Mouse (Mus musculus) hindbrain, embryonic 12.5 days (tissue): ENCODE measurements at regions not wholly inside any gene's neighbourhood (a gene's known extent, or its start where the extent isn't known, plus 50 kb on each side); places are given as distances from the start of the nearest gene placed in this dataset.

Source experiments
- ATAC-seq: fragments of 200-750 bp; cut with Nextera tagmentation; 2 replicates; pipeline ENCODE4 v1.8.0; 2017; ENCODE audit warnings: moderate TSS enrichment; ENCODE audit not compliant: low FRiP score
- H3K27ac ChIP-seq: fragments of 300-500 bp; sonication (generic); 2 replicates; pipeline ENCODE4 v1.5.1; 2016; ENCODE audit warnings: mild to moderate bottlenecking
- H3K27me3 ChIP-seq: fragments of 300-500 bp; sonication (generic); 2 replicates; pipeline ENCODE4 v1.6.1; 2016; ENCODE audit warnings: mild to moderate bottlenecking
- H3K36me3 ChIP-seq: fragments of 300-500 bp; sonication (generic); 2 replicates; pipeline ENCODE4 v1.6.1; 2016; ENCODE audit warnings: mild to moderate bottlenecking
- H3K4me1 ChIP-seq: fragments of 300-500 bp; sonication (generic); 2 replicates; pipeline ENCODE4 v1.6.1; 2016
- H3K4me2 ChIP-seq: fragments of 300-500 bp; sonication (generic); replicated peaks from 2 replicates; pipeline ENCODE4 v1.6.1; 2016; ENCODE audit warnings: mild to moderate bottlenecking
- H3K4me3 ChIP-seq: fragments of 300-500 bp; sonication (generic); 2 replicates; pipeline ENCODE4 v1.5.1; 2016; ENCODE audit warnings: mild to moderate bottlenecking
- H3K9ac ChIP-seq: fragments of 300-500 bp; sonication (generic); 2 replicates; pipeline ENCODE4 v1.6.1; 2016; ENCODE audit warnings: mild to moderate bottlenecking, moderate library complexity
- H3K9me3 ChIP-seq: fragments of 300-500 bp; sonication (generic); replicated peaks from 2 replicates; pipeline ENCODE4 v1.6.1; 2016; ENCODE audit warnings: mild to moderate bottlenecking
- WGBS: fragments of 180-500 bp; shearing (Covaris S2); methylation state at CpG from one replicate; pipeline ENCODE4 v1.1.7; 2016; 5-methylcytosine and 5-hydroxymethylcytosine counted together

- peak; percentile 73; the same call in 1 of the 2 replicates for ATAC-seq
- Histone ChIP-seq H3K4me2 (peak overlapping the region; percentile 31), H3K27me3 (no peaks in the 10 kb centered on the region), H3K36me3 (no peaks in the 10 kb centered on the region), H3K9ac (no peak overlapping the region), H3K27ac (no peak overlapping the region), H3K9me3 (no peaks in the 10 kb centered on the region), H3K4me1 (peaks cover 4% of the 10 kb centered on the region; the same call in 1 of the 2 replicates), H3K4me3 (no peak overlapping the region)
- WGBS: 46% methylated on average over 8 of the region's 8 CpGs
Measured at GRCm38 (mm10) chr1:19881193-19881592, 672.5 kb downstream of the Tfap2b start.

- peaks cover 9% of the 10 kb centered on the region for H3K4me1 ChIP-seq
- no peak overlapping the region for H3K4me3 ChIP-seq
- ATAC-seq: no peak
- H3K36me3 ChIP-seq: no peaks in the 10 kb centered on the region
- no peak overlapping the region for H3K9ac ChIP-seq
- WGBS: 62% methylated on average over 5 of the region's 5 CpGs
- no peak overlapping the region for H3K4me2 ChIP-seq
- no peak overlapping the region for H3K27ac ChIP-seq
- H3K27me3 ChIP-seq: no peaks in the 10 kb centered on the region
- no peaks in the 10 kb centered on the region for H3K9me3 ChIP-seq
Measured at GRCm38 (mm10) chr1:19899426-19899825, 690.7 kb downstream of the Tfap2b start.

GRCm38 (mm10) chr1:19899889-19900310 is 691.2 kb downstream of the Tfap2b start:
- Histone ChIP-seq H3K4me3 (no peak overlapping the region), H3K4me1 (peaks cover 9% of the 10 kb centered on the region), H3K27me3 (no peaks in the 10 kb centered on the region), H3K36me3 (no peaks in the 10 kb centered on the region), H3K4me2 (no peak overlapping the region), H3K27ac (no peak overlapping the region), H3K9ac (no peak overlapping the region), H3K9me3 (no peaks in the 10 kb centered on the region)
- 40% methylated on average over 12 of the region's 12 CpGs for WGBS
- peak; percentile 54; the same call in 1 of the 2 replicates for ATAC-seq

- Histone ChIP-seq H3K4me2 (no peak overlapping the region), H3K4me1 (peaks cover 9% of the 10 kb centered on the region), H3K27ac (no peak overlapping the region), H3K9ac (no peak overlapping the region), H3K4me3 (no peak overlapping the region), H3K36me3 (no peaks in the 10 kb centered on the region), H3K27me3 (no peaks in the 10 kb centered on the region), H3K9me3 (no peaks in the 10 kb centered on the region)
- WGBS: 40% methylated on average over 2 of the region's 2 CpGs
- ATAC-seq: no peak
Measured at GRCm38 (mm10) chr1:19900983-19901531, 692.3 kb downstream of the Tfap2b start.

GRCm38 (mm10) chr1:19912194-19912846 is 703.6 kb downstream of the Tfap2b start:
- no peaks in the 10 kb centered on the region for H3K9me3 ChIP-seq
- no peaks in the 10 kb centered on the region for H3K4me1 ChIP-seq
- H3K27me3 ChIP-seq: no peaks in the 10 kb centered on the region
- no peaks in the 10 kb centered on the region for H3K36me3 ChIP-seq
- H3K9ac ChIP-seq: no peak overlapping the region
- H3K4me2 ChIP-seq: no peak overlapping the region
- WGBS: 44% methylated on average over 2 of the region's 2 CpGs
- no peak overlapping the region for H3K27ac ChIP-seq
- no peak overlapping the region for H3K4me3 ChIP-seq
- ATAC-seq: no peak

GRCm38 (mm10) chr1:19918762-19919161 is 699.1 kb downstream of the Pkhd1 start:
- Histone ChIP-seq H3K36me3 (no peaks in the 10 kb centered on the region), H3K4me1 (no peaks in the 10 kb centered on the region), H3K4me3 (no peak overlapping the region), H3K27ac (no peak overlapping the region), H3K4me2 (no peak overlapping the region), H3K9ac (no peak overlapping the region), H3K27me3 (no peaks in the 10 kb centered on the region), H3K9me3 (no peaks in the 10 kb centered on the region)
- no peak for ATAC-seq
- WGBS: 86% methylated on average over 4 of the region's 4 CpGs

- Histone ChIP-seq H3K9me3 (no peaks in the 10 kb centered on the region), H3K27me3 (no peaks in the 10 kb centered on the region), H3K4me2 (no peak overlapping the region), H3K4me1 (peaks cover 5% of the 10 kb centered on the region), H3K36me3 (no peaks in the 10 kb centered on the region), H3K27ac (no peak overlapping the region), H3K4me3 (no peak overlapping the region), H3K9ac (no peak overlapping the region)
- WGBS: 77% methylated on average over 1 of the region's 1 CpGs
- no peak for ATAC-seq
Measured at GRCm38 (mm10) chr1:19927192-19927591, 690.7 kb downstream of the Pkhd1 start.

GRCm38 (mm10) chr1:19927736-19928327 is 690.0 kb downstream of the Pkhd1 start:
- ATAC-seq: peak; percentile 93
- 13% methylated on average over 5 of the region's 5 CpGs for WGBS
- no peak overlapping the region for H3K27ac ChIP-seq
- no peak overlapping the region for H3K4me3 ChIP-seq
- H3K4me2 ChIP-seq: no peak overlapping the region
- no peak overlapping the region for H3K9ac ChIP-seq
- no peaks in the 10 kb centered on the region for H3K36me3 ChIP-seq
- H3K9me3 ChIP-seq: no peaks in the 10 kb centered on the region
- H3K27me3 ChIP-seq: no peaks in the 10 kb centered on the region
- H3K4me1 ChIP-seq: peaks cover 5% of the 10 kb centered on the region

GRCm38 (mm10) chr1:19951050-19951679 is 666.7 kb downstream of the Pkhd1 start:
- Histone ChIP-seq H3K27ac (no peak overlapping the region), H3K4me3 (no peak overlapping the region)
- peak; percentile 95 for ATAC-seq

GRCm38 (mm10) chr1:19951680-19952248 is 666.1 kb downstream of the Pkhd1 start:
- Histone ChIP-seq H3K4me1 (peaks cover 10% of the 10 kb centered on the region; the same call in 1 of the 2 replicates), H3K4me2 (peak overlapping the region; percentile 38), H3K27me3 (no peaks in the 10 kb centered on the region), H3K4me3 (no peak overlapping the region), H3K9me3 (no peaks in the 10 kb centered on the region), H3K9ac (no peak overlapping the region), H3K36me3 (no peaks in the 10 kb centered on the region), H3K27ac (no peak overlapping the region)
- peak; percentile 70 for ATAC-seq
- 28% methylated on average over 8 of the region's 8 CpGs for WGBS

More at GRCm38 (mm10) chr1:19951050-19951679, 666.7 kb downstream of the Pkhd1 start:
- no peaks in the 10 kb centered on the region for H3K9me3 ChIP-seq
- H3K36me3 ChIP-seq: no peaks in the 10 kb centered on the region
- H3K4me1 ChIP-seq: peaks cover 10% of the 10 kb centered on the region; the same call in 1 of the 2 replicates
- no peaks in the 10 kb centered on the region for H3K27me3 ChIP-seq
- peak overlapping the region; percentile 38 for H3K4me2 ChIP-seq
- WGBS: 11% methylated on average over 7 of the region's 7 CpGs
- H3K9ac ChIP-seq: no peak overlapping the region

GRCm38 (mm10) chr1:19973364-19973763 is 644.5 kb downstream of the Pkhd1 start:
- no peak overlapping the region for H3K9ac ChIP-seq
- H3K4me2 ChIP-seq: no peak overlapping the region
- no peaks in the 10 kb centered on the region for H3K9me3 ChIP-seq
- no peaks in the 10 kb centered on the region for H3K4me1 ChIP-seq
- peak; percentile 82 for ATAC-seq
- H3K27ac ChIP-seq: no peak overlapping the region
- H3K36me3 ChIP-seq: no peaks in the 10 kb centered on the region
- 50% methylated on average over 4 of the region's 4 CpGs for WGBS
- H3K4me3 ChIP-seq: no peak overlapping the region
- no peaks in the 10 kb centered on the region for H3K27me3 ChIP-seq

GRCm38 (mm10) chr1:19973981-19974380 is 643.9 kb downstream of the Pkhd1 start:
- H3K4me2 ChIP-seq: no peak overlapping the region
- H3K9me3 ChIP-seq: no peaks in the 10 kb centered on the region
- H3K4me3 ChIP-seq: no peak overlapping the region
- no peaks in the 10 kb centered on the region for H3K4me1 ChIP-seq
- ATAC-seq: no peak
- no peaks in the 10 kb centered on the region for H3K36me3 ChIP-seq
- no peak overlapping the region for H3K9ac ChIP-seq
- H3K27me3 ChIP-seq: no peaks in the 10 kb centered on the region
- no peak overlapping the region for H3K27ac ChIP-seq
- WGBS: 57% methylated on average over 2 of the region's 2 CpGs
